ENCODE assay signal across 24 mouse cellular contexts in the genomic region with DNA sequence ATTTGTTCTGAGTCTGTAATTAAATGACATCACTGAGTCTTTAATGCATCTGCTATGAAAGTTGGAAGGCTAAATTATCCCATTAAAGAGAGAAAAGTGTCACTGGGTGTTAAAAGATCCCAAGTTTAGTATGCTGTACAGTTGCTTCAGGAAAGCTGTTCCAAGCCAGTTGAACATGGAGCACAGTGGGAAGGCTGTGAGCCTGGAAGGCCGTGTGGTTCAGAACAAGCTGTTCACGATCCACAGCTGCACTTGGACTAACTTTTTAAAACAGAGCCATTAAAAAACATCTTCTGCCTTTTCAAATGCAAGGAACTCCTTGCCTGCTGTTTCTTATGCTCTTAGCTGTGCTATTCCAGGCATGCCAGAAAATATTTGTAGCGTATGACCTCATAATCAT.
"Had no signal": no experiment of that assay in that cellular context is flagged by ENCODE, and none has a peak within 500 bp of the region (broad histone marks: within the 10 kb centered on the region; RNA-seq: fewer than 3 reads in every experiment).

No protein-coding gene starts in this region.

- H3K36me3 ChIP-seq: limb, embryonic 10.5 days; limb, embryonic 13.5 days; liver, embryonic 12.5 days; liver, embryonic 15.5 days; midbrain, embryonic 12.5 days; midbrain, embryonic 15.5 days; neural tube, embryonic 12.5 days; neural tube, embryonic 15.5 days; stomach, embryonic 15.5 days had no signal

- H3K4me2 ChIP-seq: limb, embryonic 13.5 days; liver, embryonic 12.5 days; liver, embryonic 15.5 days; midbrain, embryonic 12.5 days; midbrain, embryonic 15.5 days; neural tube, embryonic 12.5 days; neural tube, embryonic 15.5 days; stomach, embryonic 15.5 days had no signal

- DNase-seq: kidney, adult 18-20 months; kidney, adult 9 months; kidney, postnatal 10 days; kidney, postnatal 36 days; liver; lung, adult 18-20 months; lung, postnatal 14 days; retina, postnatal 1 day; right cerebral cortex, postnatal 4 days; thymus, adult 18-20 months; thymus, postnatal 36 days had no signal

- H3K9ac ChIP-seq: limb, embryonic 13.5 days; liver, embryonic 12.5 days; liver, embryonic 15.5 days; midbrain, embryonic 12.5 days; midbrain, embryonic 15.5 days; neural tube, embryonic 12.5 days; neural tube, embryonic 15.5 days; stomach, embryonic 15.5 days had no signal

- H3K27ac ChIP-seq: left cerebral cortex, adult 2 months; limb, embryonic 10.5 days; limb, embryonic 13.5 days; liver, embryonic 12.5 days; liver, embryonic 15.5 days; macrophage; midbrain, embryonic 12.5 days; midbrain, embryonic 15.5 days; neural tube, embryonic 12.5 days; neural tube, embryonic 15.5 days; stomach, embryonic 15.5 days had no signal

- H3K4me1 ChIP-seq: liver, embryonic 12.5 days; liver, embryonic 15.5 days; neural tube, embryonic 12.5 days; neural tube, embryonic 15.5 days; stomach, embryonic 15.5 days had no signal

- H3K9me3 ChIP-seq: limb, embryonic 10.5 days; limb, embryonic 13.5 days; liver, embryonic 12.5 days; liver, embryonic 15.5 days; midbrain, embryonic 12.5 days; midbrain, embryonic 15.5 days; neural tube, embryonic 12.5 days; neural tube, embryonic 15.5 days; stomach, embryonic 15.5 days had no signal

- H3K27me3 ChIP-seq: limb, embryonic 13.5 days; liver, embryonic 12.5 days; liver, embryonic 15.5 days; midbrain, embryonic 12.5 days; midbrain, embryonic 15.5 days; neural tube, embryonic 12.5 days; neural tube, embryonic 15.5 days; stomach, embryonic 15.5 days had no signal

- H3K4me3 ChIP-seq: left cerebral cortex, adult 2 months; limb, embryonic 10.5 days; limb, embryonic 13.5 days; liver, embryonic 12.5 days; liver, embryonic 15.5 days; midbrain, embryonic 12.5 days; midbrain, embryonic 15.5 days; neural tube, embryonic 12.5 days; neural tube, embryonic 15.5 days; stomach, embryonic 15.5 days had no signal

- ATAC-seq: inflammation-experienced regulatory T-cells, adult 6 months; intestine, embryonic 16.5 days; liver, embryonic 12.5 days; midbrain, embryonic 15.5 days had no signal
